Mouse (Mus musculus): ENCODE data around the gene Fam129a.

Fam129a gene

DNA sequence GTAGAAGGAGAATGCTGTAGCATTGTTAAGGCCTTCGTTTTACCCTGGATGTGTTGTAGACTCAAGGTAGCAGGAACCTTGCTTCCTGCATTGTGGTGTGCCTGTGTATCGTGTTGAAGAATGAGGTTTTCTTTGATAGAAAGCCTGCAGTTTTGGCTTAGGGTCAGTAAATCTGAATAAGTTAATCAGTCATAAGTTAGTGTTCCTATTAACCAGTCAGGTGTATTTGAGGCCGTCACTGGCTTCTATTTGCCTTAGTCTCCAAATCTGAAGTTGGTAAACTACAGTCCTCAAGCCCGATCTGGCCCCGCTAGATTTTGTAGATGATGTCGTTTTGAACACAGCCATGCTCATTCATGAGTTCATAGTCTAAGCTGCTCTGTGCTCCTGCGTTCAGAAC, 125.8 kb downstream of the Fam129a start:
- no peak for DNase-seq (ENCODE audit: low spot score in 2 of 2)

DNA sequence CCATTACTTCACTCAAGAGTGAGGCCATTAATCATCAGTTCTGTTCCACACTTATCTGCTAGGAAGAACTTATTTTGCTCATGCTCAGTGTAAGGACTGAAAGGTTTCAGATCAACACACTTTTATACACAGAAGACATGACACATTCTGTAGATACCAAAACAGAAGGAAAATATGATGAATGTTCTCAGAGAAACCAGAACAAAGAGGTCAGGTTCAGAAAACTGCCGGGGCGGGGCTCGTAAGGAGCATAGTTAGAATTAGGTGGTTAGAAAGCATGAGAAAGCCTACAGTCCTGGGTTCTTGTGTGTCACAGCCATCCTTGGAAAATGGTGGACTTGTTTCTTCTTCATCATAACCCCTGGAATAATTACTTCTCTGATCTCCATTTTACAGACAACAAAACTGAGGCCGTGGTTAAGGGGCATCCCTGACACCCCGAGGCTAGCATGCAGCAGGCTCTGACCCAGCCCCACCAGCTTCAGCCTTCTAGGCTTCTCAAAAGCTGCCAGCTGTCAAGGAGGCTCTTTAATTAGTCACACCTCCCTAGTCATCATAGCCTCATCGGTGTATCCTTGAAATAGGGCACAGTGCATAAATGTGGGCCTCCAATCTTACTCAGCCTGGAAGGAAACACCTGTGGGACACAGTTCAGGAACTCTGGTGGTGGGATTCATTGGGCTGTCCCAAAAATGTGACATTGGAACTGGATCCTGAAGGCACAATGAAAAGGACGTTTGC, 127.1 kb downstream of the Fam129a start:
- DNase-seq (ENCODE audit: low spot score in 2 of 2) = no peak

- no peak for DNase-seq (ENCODE audit: low spot score in 2 of 2)
Measured at GRCm38 (mm10) chr1:151699363-151699762, 128.4 kb downstream of the Fam129a start.

- DNase-seq (ENCODE audit: low spot score in 2 of 2) = no peak
Measured at GRCm38 (mm10) chr1:151702816-151703215, 131.8 kb downstream of the Fam129a start.

DNA sequence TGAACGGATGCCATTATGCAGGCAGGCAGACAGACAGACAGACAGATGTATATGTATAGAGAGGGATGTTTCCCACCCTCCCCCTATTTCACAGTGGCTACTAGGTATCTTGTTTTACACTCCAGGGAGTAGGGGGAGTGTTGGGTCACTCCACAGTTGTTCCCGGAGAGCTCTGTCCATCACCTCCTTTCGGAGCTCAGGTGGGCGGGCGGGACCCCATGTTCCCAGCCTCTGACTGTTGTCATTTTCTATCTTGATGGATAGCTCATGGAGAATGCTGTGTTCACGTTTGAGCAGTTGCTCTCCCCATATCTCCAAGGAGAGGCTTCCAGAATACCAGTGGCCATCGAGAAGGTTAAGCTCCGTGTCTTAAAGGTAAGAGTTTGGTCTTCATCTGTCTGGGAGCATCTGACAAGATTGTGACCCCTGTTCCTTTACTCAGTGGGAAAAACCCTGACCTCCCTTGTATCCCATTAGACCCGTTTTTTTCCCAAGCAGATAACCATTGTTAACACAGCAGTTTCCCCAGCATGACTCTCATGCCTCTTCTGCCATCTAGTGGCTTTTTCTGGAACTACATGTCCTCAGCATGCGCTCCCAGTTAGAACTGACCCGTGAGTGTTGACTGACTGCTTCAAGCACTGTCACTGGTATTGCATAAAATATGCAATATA, 134.9 kb downstream of the Fam129a start:
- peak; percentile 60 to 88 for DNase-seq (ENCODE audit: low spot score in 2 of 2)

DNA sequence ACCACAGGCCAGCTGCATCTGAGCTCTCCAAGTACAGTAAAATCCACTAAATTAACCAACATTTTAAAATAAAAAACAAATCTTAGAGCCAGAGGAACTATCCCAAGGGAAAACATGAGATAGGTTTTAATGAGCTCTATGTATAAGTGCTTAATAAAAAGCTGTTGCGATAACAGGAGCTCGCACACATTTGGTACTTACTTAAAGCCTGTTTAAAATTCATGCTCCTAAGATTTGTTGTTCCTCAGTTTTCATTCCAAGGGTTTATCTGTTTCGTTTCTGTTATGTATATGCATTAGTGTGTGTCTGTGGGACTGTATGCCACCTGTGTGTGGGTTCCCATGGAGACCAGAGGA, 135.4 kb downstream of the Fam129a start:
- no peak for DNase-seq (ENCODE audit: low spot score in 2 of 2)

GRCm38 (mm10) chr1:151708966-151709733, 138.2 kb downstream of the Fam129a start:
- DNase-seq (ENCODE audit: low spot score in 2 of 2) = peak in 1 of 2 experiments; percentile 36

DNA sequence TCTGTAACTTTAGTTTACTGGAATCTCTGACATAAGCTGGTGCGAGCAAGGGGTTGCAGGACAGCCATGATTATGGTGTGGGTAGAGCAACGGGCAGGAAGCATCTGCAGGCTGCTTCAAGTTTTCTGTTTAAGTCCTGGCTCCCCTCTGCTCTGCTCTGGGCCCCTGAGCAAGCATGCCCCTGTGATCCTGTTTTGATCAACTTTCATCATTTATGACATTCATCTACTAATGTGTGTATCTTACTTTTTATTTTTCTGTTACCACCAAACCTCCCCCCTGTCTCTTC, 138.7 kb downstream of the Fam129a start:
- no peak for DNase-seq (ENCODE audit: low spot score in 2 of 2)

- no peak for DNase-seq (ENCODE audit: low spot score in 2 of 2)
Measured at GRCm38 (mm10) chr1:151710424-151711055, 139.6 kb downstream of the Fam129a start.

- no peak for DNase-seq (ENCODE audit: low spot score in 2 of 2)
Measured at GRCm38 (mm10) chr1:151711062-151711461, 140.1 kb downstream of the Fam129a start.

GRCm38 (mm10) chr1:151712664-151713063, 141.7 kb downstream of the Fam129a start:
- DNase-seq (ENCODE audit: low spot score in 2 of 2) = no peak

DNA sequence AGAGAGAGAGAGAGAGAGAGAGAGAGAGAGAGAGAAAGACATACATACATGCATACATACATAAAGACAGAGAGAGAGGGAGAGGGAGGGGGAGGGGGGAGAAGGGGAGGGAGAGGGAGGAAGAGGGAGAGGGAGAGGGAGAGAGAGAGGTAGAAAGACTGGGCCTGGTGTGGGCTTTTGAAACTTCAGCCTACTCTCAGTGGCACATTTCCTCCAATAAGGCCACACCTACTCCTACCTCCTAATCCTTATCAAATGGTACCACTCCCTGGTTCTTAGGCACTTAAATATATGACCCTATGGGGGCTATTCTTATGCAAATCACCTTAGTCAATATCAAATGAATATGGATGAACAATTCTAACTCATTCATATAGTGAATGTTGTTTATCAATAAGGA, 142.6 kb downstream of the Fam129a start:
- DNase-seq (ENCODE audit: low spot score in 2 of 2) = no peak

GRCm38 (mm10) chr1:151716024-151716710, 145.2 kb downstream of the Fam129a start:
- DNase-seq (ENCODE audit: low spot score in 2 of 2) = no peak

DNA sequence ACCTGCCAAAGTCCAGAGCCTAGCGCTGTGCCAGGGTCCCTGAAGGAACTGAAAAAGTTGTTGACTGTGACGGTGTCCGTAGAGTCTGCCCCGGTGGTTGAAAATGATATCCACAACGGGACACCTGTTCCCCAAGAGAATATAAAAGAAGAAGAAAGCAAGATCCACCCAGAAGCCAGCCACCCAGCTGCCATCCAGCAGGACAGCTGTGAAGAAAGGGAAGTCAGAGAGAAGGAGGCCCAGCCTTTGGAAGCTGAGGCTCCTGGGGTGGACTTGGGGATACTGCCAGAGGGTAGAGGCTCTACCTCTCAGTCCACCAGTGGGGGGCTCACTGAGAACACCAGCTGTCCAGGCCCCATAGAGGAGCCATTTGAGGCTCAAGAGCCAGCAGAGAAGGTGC, 146.6 kb downstream of the Fam129a start:
- DNase-seq (ENCODE audit: low spot score in 2 of 2) = no peak

DNA sequence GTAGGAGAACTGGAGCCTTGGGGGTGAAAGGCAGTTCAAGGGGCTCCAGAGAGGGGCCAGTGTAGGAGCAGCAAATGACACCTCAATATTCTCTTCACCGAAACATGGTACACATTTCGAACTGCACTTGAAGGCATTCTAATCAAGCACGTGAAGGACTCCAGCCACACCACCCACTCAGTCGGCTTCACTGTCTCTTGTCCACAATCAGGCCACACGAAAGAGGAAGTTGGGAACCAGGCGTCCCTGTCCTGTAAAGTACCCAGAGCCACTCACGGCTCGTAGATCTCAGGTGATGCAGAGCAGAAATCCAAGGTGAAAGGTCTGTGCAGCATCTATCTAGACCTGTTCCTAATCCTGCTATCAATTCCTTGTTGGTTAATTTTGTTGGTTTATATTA, 147.6 kb downstream of the Fam129a start:
- no peak for DNase-seq (ENCODE audit: low spot score in 2 of 2)

GRCm38 (mm10) chr1:151719911-151720310, 148.9 kb downstream of the Fam129a start:
- no peak for DNase-seq (ENCODE audit: low spot score in 2 of 2)

- no peak for DNase-seq (ENCODE audit: low spot score in 2 of 2)
Measured at GRCm38 (mm10) chr1:151720566-151720965, 149.6 kb downstream of the Fam129a start.

DNA sequence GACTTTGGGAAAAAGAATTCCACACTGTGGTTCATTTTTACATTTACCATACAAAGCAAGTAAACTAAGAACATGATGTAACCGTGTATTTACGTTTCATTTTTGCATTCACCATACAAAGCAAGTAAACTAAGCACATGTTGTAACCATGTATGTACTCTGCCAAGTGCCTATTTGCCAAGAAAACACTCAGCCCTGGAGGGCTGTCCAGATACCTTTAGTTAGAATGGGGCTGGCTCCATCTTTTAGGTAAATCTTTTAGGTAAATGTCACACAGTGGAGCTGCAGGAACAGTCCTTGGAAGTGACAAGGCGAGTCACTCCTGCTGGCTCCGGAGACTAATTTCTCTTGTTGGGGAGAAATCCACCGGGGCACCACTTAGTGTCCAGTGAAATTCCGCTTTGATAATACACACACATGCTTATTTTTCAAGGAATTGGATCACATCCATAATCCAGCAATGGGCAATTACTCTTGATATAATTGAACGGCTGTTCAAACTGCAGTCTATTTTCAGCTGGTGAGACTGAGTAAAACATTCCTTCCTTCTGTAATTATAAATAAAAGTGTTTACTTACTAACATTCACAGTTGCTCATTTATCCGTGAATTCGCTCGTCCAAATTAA, 150.5 kb downstream of the Fam129a start:
- no peak for DNase-seq (ENCODE audit: low spot score in 2 of 2)

DNA sequence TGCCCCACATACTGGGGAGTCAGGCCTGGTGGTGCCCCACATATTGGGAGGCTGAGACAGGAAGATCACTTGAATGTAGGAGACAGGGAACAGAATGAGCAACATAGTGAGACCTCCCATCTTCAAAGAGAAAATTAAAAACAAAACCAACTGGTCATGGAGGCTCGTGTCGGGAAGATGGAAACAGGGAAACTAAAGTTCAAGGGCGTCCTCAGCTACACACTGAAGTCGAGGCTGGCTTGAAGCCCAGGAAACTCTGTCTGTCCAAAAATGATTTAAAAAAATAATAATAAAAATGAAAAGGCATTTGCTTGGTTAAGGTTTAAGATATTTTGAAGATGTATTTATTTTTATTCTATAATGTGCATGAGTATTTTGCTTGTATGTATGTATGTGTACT, 152.8 kb downstream of the Fam129a start:
- DNase-seq (ENCODE audit: low spot score in 2 of 2) = no peak

- DNase-seq (ENCODE audit: low spot score in 2 of 2) = no peak
Measured at GRCm38 (mm10) chr1:151725590-151725989, 154.6 kb downstream of the Fam129a start.

DNA sequence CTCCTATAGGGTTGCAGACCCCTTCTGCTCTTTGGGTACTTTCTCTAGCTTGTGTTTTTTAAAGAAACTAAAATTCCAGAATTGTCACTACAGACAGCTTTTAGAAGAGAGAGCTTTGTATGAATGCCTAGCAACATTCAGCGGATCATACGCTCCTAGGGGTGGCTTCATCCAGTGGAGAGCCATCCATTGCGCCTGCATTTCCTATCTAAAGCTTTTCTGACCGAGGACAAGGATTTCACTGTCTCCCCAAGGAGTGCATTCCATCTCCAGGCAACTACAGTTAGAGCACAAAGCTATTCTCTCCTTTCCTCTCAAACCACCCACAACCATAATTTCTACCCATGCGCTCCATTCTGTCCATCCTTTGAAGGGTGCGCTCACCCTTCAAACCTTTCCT, 155.4 kb downstream of the Fam129a start:
- DNase-seq (ENCODE audit: low spot score in 2 of 2) = no peak
